Mouse (Mus musculus) limb, embryonic 10.5 days (tissue): Measurements from ENCODE around the gene Spo11. TPM values are rescaled to one million over a fixed set of nuclear protein-coding genes. Genes with fewer than 3 reads are reported as not detected.
A peak's percentile ranks its signal among the peaks of the same experiment; 100 is the strongest.

Experiments used
- DNase-seq: peaks from one replicate; pipeline ENCODE4 v3.0.0-alpha.2; 2017; ENCODE audit warnings: low spot score
- H3K27ac ChIP-seq: fragments of 300-500 bp; sonication (generic); 2 replicates; pipeline ENCODE4 v1.5.1; 2016; ENCODE audit warnings: mild to moderate bottlenecking
- H3K27me3 ChIP-seq: fragments of 300-500 bp; sonication (generic); 2 replicates; pipeline ENCODE4 v1.6.1; 2016; ENCODE audit warnings: low read depth, mild to moderate bottlenecking; ENCODE audit not compliant: poor library complexity, severe bottlenecking
- H3K36me3 ChIP-seq: fragments of 300-500 bp; sonication (generic); 2 replicates; pipeline ENCODE4 v1.6.1; 2016; ENCODE audit warnings: mild to moderate bottlenecking, moderate library complexity
- H3K4me1 ChIP-seq: fragments of 300-500 bp; sonication (generic); 2 replicates; pipeline ENCODE4 v1.6.1; 2016
- H3K4me3 ChIP-seq: fragments of 300-500 bp; sonication (generic); 2 replicates; pipeline ENCODE4 v1.5.1; 2016; ENCODE audit warnings: mild to moderate bottlenecking, moderate library complexity
- H3K9me3 ChIP-seq: fragments of 300-500 bp; sonication (generic); replicated peaks from 2 replicates; pipeline ENCODE4 v1.6.1; 2016; ENCODE audit warnings: mild to moderate bottlenecking
- WGBS: fragments of 180-500 bp; shearing (Covaris S2); methylation state at CpG from one replicate; pipeline ENCODE4 v1.1.7; 2016; 5-methylcytosine and 5-hydroxymethylcytosine counted together
- polyA plus RNA-seq: library from polyadenylated mRNA; unstranded; fragments of >200 nt; fragmentation: Nextera tagmentation; extraction: Ambion mirVana; gene quantifications from 2 replicates; pipeline ENCODE4 v1.2.1, GENCODE M21; 2016

Spo11 gene
- 0.36 and 0.79 TPM in 2 replicates for polyA plus RNA-seq

- Histone ChIP-seq H3K27me3 (peaks cover 7% of the 10 kb centered on the region; the same call in 1 of the 2 replicates), H3K4me1 (peaks cover 40% of the 10 kb centered on the region), H3K27ac (peak within 1 kb of the TSS; percentile 80), H3K9me3 (no peaks in the 10 kb centered on the region), H3K36me3 (no peaks in the 10 kb centered on the region), H3K4me3 (peak within 1 kb of the TSS; percentile 36)
- DNase-seq, result peak; percentile 66
- WGBS, result 14% methylated on average over 14 of the region's 14 CpGs
Measured at GRCm38 (mm10) chr2:172977409-172978130, at the start of gene Spo11. Gene Spo11, plus strand, starts transcription at chr2:172977700.

GRCm38 (mm10) chr2:172929905-172930436 lies 47.5 kb upstream of the Spo11 start:
- H3K4me1 ChIP-seq, result peaks cover 100% of the 10 kb centered on the region
- no peaks in the 10 kb centered on the region for H3K27me3 ChIP-seq
- DNase-seq, result no peak
- no peak overlapping the region for H3K4me3 ChIP-seq
- H3K36me3 ChIP-seq, result peaks cover 17% of the 10 kb centered on the region
- H3K27ac ChIP-seq, result peak overlapping the region; percentile 72
- H3K9me3 ChIP-seq, result 0 out of 2 replicates have a peak, but pooled peaks cover 2% of the 10 kb centered on the region
- WGBS, result 85% methylated on average over 14 of the region's 14 CpGs

GRCm38 (mm10) chr2:172931137-172931898 lies 46.2 kb upstream of the Spo11 start:
- Histone ChIP-seq H3K4me3 (no peak overlapping the region), H3K4me1 (peaks cover 100% of the 10 kb centered on the region), H3K27me3 (peaks cover 6% of the 10 kb centered on the region; the same call in 1 of the 2 replicates), H3K27ac (peak overlapping the region; percentile 72), H3K36me3 (peaks cover 10% of the 10 kb centered on the region), H3K9me3 (0 out of 2 replicates have a peak, but pooled peaks cover 1% of the 10 kb centered on the region)
- 64% methylated on average over 17 of the region's 17 CpGs for WGBS
- DNase-seq, result no peak

GRCm38 (mm10) chr2:172933631-172934419 lies 43.7 kb upstream of the Spo11 start:
- no peaks in the 10 kb centered on the region for H3K9me3 ChIP-seq
- peaks cover 100% of the 10 kb centered on the region for H3K4me1 ChIP-seq
- H3K27me3 ChIP-seq, result peaks cover 23% of the 10 kb centered on the region
- peak overlapping the region; percentile 72 for H3K4me3 ChIP-seq
- H3K36me3 ChIP-seq, result no peaks in the 10 kb centered on the region
- peak; percentile 86 for DNase-seq
- H3K27ac ChIP-seq, result peak overlapping the region; percentile 91
- under 1% methylated on average over 34 of the region's 34 CpGs for WGBS

GRCm38 (mm10) chr2:172934420-172934788 lies 43.1 kb upstream of the Spo11 start:
- WGBS, result 2% methylated on average over 8 of the region's 8 CpGs
- Histone ChIP-seq H3K27ac (peak overlapping the region; percentile 91), H3K9me3 (no peaks in the 10 kb centered on the region), H3K27me3 (peaks cover 29% of the 10 kb centered on the region), H3K4me3 (peak overlapping the region; percentile 72), H3K4me1 (peaks cover 99% of the 10 kb centered on the region), H3K36me3 (no peaks in the 10 kb centered on the region)
- no peak for DNase-seq

- Histone ChIP-seq H3K4me1 (peaks cover 99% of the 10 kb centered on the region), H3K4me3 (peak overlapping the region; percentile 72), H3K27ac (peak overlapping the region; percentile 91), H3K27me3 (peaks cover 33% of the 10 kb centered on the region), H3K36me3 (no peaks in the 10 kb centered on the region), H3K9me3 (no peaks in the 10 kb centered on the region)
- 1% methylated on average over 30 of the region's 30 CpGs for WGBS
- DNase-seq, result peak; percentile 68
Measured at GRCm38 (mm10) chr2:172934891-172935740, 42.4 kb upstream of the Spo11 start.

GRCm38 (mm10) chr2:172935776-172936562 lies 41.5 kb upstream of the Spo11 start:
- Histone ChIP-seq H3K4me1 (peaks cover 98% of the 10 kb centered on the region), H3K36me3 (no peaks in the 10 kb centered on the region), H3K27me3 (peaks cover 35% of the 10 kb centered on the region), H3K9me3 (no peaks in the 10 kb centered on the region), H3K27ac (peak overlapping the region; percentile 91), H3K4me3 (peak overlapping the region; percentile 72)
- 5% methylated on average over 12 of the region's 12 CpGs for whole genome bisulfite sequencing
- DNase-seq, result no peak

GRCm38 (mm10) chr2:172936844-172937243 lies 40.7 kb upstream of the Spo11 start:
- Histone ChIP-seq H3K27me3 (peaks cover 44% of the 10 kb centered on the region), H3K4me3 (peak overlapping the region; percentile 72), H3K4me1 (peaks cover 98% of the 10 kb centered on the region), H3K9me3 (no peaks in the 10 kb centered on the region), H3K36me3 (no peaks in the 10 kb centered on the region), H3K27ac (peak overlapping the region; percentile 91)
- no peak for DNase-seq
- 13% methylated on average over 5 of the region's 5 CpGs for WGBS

GRCm38 (mm10) chr2:172937326-172938190 lies 39.9 kb upstream of the Spo11 start:
- Histone ChIP-seq H3K4me3 (peak overlapping the region; percentile 72), H3K27ac (peak overlapping the region; percentile 91), H3K4me1 (peaks cover 96% of the 10 kb centered on the region), H3K36me3 (no peaks in the 10 kb centered on the region), H3K9me3 (no peaks in the 10 kb centered on the region), H3K27me3 (peaks cover 51% of the 10 kb centered on the region)
- 5% methylated on average over 12 of the region's 12 CpGs for WGBS
- DNase-seq, result peak; percentile 57

- Histone ChIP-seq H3K36me3 (no peaks in the 10 kb centered on the region), H3K27me3 (peaks cover 64% of the 10 kb centered on the region), H3K27ac (peak overlapping the region; percentile 91), H3K9me3 (no peaks in the 10 kb centered on the region), H3K4me3 (peak overlapping the region; percentile 72), H3K4me1 (peaks cover 91% of the 10 kb centered on the region)
- WGBS, result under 1% methylated on average over 57 of the region's 57 CpGs
- peak; percentile 85 for DNase-seq
Measured at GRCm38 (mm10) chr2:172938761-172939638, 38.5 kb upstream of the Spo11 start.
